Mouse (Mus musculus) skeletal muscle tissue, adult 2 months (tissue): Measurements from ENCODE around the gene Celsr2.

Experiments used
- DNase-seq: peaks from one replicate; pipeline ENCODE4 v3.0.0-alpha.2; 2012; ENCODE audit warnings: low read depth, low spot score

Celsr2 gene

DNA sequence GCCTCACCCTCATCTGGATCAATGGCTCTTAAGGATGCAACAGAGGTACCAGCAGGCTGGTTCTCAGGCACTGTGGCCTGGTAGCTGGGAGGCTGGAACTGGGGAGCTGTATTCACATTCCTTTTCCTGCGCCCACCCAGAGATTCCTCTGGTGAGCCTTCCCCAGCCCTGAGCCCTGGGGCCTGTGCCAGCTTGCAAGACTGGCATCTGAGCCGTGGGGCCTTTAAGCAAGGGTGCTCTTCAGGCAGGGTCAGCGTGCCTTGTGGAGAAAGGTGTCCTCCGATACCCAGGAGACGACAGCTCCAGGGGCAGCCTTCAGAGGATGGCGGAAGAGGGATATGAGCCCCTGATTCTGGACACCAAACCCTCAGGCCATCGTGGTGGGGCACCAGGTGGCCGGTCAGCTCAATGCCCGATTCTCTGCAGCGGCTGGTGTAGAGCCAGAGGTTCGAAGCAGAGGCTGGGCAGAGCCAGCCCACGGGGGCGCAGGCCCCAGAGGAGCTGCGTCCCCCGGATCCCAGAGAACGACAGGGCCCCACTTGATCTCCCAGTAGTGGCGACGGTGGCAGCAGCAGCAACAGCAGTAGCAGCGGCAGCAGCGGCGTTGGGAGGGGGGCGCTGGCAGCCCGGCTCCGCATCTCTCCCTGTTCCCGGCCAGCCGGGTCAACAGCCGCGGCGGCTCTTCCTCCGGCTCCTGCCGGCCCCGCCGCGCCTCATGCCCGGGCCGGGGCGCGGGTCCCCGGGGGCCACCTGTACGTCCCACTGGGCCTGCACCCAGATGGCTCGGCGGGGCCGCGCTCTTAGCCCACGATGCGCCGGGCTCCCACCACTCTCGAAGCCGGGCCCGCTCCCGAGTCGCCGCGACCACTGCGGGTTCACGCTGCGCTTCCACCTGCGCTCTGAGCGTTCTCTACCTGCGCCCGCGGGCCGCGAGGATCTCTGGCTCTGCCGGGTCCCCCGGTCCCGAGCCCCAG is at the start of gene Celsr2:
Celsr2 (minus strand) TSS at position 696 of the 974 bp plus-strand sequence.
- no peak for DNase-seq

DNA sequence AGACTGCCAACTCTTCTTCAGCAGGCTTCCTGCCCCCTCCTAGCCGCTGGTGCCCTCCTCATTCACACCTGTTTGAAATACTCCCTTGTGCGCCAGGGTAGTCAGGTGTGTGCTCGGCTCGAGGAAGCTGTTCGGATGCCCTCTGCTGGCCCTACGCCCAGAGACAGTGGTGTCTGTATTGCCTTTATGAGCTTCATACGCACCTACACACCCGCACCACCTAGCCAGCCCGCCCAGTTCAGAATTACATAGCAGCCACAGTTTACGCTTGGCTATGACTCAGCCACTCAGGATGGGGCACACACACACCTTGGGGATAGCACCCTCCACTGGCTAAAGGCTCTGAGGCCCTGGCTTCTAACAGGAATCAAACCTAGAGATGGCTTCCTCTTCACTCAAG is 43.5 kb upstream of the Celsr2 start:
- no peak for DNase-seq

DNA sequence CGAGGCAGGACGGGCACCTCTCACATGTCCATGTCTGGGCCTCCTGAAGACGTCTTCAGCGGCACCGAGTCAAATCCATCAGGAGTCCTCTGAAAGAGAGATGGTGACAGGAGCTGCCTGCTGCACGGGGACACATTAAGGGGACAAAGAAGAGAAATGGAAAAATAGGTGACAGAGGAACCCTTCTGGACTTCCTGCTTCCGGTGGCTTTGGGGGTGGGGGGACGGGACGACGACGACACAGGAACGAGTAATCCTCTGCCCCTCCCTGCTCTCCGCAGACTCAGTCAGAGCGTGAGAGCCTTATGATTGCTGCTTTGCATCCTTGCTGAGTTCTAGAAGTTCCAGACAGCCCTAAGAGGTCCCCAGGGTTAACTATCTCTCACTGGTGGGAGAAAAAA is 43.0 kb upstream of the Celsr2 start:
- DNase-seq = no peak

DNA sequence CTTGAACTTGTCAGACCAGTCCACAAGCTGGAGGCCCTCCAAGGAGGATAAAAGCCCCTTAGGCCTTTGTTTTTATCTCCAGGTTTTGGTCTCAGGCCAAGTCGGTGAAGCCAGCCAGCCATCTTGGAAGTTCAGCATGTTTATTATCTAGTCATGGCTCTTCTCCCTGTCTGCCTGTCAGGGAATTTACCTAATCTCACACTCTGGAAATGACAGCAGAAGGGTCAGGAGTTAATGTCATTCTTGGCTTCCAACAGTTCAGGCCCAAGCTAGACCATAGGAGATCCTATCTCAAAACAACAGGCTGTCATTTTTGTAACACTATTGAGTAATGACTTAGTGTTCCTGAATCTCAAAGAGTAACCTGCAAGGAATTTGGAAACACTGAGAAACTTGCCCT is 38.8 kb upstream of the Celsr2 start:
- no peak for DNase-seq

DNA sequence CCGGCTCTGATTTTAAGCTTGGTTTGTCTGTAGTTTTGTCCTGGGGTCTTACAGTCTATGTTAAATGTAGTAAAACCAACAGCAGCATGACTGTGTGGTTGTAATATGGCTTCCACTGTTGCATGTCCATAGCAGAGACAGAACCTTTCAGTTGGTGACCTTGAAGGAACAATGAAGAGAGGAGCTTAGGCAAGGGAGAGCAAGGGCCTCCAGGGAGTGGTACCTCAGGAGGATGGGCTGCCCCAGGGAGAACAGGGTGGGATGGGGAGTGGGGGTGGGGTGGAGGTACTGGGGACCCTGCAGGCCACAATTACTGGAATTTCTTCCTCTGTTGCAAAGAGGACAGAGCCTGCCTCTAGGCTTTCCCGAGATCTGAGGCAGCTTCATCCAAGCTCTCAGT is 36.6 kb upstream of the Celsr2 start:
- DNase-seq = no peak

DNA sequence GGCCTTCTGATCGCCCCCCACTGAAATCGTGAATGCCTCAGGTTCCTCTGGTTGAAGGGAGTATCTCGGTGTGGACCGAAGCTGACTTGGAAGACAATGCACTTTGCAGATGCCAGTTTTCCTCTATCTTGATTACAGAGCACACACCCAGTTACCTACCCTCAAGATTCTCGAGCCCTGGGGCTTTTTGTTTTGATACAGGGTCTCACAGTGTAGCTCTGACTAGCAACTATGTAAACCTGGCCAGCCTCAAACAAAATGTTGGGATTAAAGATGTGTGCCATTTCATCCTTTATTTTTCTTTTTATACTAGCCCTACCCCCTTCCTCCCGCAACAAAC is 30.0 kb upstream of the Celsr2 start:
- no peak for DNase-seq

DNA sequence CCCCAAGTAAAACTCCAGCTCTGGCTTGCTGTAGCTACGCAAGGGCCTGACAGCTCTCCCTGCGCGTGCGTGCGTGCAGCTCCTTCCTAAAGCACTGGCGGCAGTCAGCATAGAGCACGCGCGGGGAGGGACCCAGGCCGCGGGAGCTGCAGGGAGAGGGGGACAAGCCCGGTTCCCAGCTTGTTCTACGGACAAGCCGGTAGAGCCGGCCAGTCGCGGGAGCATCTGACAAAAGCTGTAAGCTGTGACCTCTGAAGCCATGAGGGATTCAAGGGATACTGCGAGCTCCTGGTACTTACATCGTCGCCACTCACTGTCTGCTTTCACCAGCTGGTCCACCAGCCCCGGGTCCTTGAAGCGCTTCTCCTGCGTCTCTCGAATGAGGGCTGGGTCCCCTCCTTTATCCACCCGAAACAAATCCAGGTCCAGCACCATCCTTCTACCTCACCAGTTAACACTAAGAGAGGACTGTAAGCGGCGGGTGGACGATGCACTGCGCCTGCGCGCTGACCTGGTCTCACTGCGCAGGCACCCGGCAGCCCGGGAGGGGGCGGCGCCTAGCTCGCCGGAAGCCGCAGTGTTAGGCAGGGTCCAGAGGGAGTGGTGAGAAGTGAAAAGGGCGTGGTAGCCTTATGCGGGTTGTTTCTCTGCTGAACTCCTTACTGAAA is 29.5 kb upstream of the Celsr2 start, which contains the start of gene Sars:
Sars (minus strand) TSS at position 512 of the 668 bp plus-strand sequence.
- DNase-seq = peak; percentile 92

DNA sequence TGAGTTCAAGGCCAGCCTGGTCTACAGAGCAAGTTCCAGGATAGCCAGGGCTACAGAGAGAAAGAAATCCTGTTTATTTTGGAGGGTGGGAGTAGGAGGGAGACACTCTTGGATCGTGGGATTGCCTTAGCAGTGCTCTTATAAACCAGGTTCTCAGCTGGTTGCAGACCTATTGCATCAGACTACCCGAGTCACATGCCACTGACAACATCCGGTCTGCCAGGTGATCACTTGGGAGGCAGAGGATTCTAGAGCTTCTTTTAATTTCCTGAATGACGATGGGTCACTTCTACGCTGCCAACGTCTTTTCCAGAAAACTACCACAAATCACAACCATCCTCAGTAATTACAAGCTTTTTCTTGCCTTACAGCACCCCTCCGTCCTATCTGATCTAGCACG is 28.7 kb upstream of the Celsr2 start:
- peak; percentile 73 for DNase-seq

DNA sequence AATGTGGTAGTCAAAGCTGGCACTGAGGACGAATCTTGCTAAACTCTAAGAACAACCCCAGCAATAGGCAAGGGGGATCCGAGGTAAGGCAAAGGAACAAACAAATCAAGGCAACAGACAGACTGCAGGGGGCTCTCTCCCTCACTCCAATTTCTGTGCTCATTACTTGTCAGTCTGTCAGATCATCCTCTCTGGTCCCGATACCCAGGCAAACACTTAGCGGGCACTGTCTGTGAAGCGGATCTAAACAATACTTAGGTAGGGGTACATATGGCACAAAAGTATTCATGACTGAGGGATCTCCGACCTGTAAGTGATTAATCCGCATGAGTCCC is 21.0 kb upstream of the Celsr2 start:
- no peak for DNase-seq

DNA sequence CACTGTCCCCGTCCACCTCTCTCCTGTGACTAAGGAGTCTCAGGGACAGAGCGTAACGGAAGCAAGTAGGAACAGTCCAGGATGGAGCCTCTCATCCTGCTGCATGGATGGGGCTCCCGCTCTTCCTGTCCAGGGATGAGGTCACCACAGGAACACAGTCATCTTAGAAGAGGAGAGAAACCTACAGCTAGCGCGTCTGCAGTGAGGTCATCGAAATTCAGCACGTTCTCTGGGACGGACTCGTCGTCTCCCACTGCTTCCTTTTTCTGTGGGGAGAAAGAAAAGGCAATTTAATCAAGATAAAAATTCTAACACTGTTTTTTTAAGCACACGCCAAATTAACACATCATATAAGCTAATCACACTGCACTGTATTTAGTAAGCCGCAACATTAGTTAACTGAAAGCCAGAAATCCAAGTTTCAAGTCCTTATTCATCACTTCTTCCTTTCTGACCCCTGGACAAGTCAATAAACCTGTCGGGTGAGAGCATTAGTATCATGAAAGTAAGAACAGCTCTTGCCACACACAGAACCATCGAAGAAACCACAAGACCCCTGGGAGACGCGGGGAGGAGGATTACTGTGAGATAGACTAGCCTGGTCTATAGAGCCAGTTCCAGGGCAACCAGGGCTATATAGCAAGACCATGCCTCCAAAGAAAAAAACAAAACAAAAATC is 20.5 kb upstream of the Celsr2 start:
- no peak for DNase-seq

DNA sequence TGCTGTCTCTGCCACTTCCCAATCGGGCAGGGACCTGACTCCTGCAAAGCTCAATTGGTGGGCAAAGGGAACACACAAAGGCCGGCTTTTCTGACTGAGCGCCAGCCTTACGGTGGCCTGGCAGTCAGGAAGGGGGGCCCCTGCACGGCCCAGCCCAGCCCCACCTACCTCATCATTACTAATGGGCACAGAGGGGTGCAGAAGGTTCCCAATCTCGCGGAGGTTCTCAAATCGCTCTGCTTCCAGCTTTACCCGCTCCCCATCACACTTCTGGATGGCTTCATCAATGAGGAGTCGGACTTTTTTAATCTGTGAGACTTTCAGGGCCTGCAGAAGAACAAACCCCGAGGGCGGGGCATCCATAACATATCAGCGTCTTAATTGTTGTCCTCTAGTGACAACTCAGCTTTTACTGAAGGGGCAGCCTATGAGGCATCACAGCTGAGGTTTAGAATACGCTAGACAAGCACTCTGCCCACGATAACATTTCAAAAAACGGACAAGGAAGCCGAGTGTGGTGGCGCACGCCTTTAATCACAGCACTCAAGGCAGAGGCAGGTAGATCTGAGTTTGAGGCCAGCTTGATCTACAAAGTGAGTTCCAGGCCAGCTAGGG is 18.6 kb upstream of the Celsr2 start:
- no peak for DNase-seq

DNA sequence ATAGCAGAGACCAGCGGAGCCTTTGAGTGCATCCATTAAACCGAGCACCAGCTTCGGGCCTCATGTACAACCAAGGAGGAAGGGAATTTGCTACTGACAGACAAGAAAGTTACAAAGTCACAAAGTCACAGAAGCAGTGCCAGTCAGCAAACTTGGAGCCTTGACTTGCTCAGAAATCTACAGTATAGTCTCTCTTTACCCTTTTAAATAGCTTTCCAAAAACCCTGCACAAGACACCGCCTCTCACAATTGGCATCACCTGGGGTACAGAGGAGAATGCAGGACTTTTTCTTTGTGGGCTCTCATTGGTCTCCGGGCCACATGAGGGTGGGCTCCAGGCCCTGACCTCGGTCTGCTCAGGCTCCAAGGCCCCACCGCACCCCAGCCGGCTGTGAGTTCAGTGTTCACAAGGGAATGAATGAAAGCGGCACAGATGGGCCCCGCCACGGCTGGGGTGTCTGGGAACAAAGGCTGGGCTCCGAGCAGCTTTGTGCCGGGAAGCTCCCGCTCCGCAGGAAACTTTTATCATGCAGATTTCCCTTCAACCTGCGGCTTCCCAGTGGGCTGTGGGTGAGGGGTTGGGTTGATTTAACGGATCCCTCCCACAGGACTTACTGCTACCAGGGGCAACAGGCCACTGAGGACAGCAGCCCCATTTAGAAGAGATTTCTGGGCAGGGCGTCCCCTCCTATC is 18.0 kb upstream of the Celsr2 start:
- no peak for DNase-seq

DNA sequence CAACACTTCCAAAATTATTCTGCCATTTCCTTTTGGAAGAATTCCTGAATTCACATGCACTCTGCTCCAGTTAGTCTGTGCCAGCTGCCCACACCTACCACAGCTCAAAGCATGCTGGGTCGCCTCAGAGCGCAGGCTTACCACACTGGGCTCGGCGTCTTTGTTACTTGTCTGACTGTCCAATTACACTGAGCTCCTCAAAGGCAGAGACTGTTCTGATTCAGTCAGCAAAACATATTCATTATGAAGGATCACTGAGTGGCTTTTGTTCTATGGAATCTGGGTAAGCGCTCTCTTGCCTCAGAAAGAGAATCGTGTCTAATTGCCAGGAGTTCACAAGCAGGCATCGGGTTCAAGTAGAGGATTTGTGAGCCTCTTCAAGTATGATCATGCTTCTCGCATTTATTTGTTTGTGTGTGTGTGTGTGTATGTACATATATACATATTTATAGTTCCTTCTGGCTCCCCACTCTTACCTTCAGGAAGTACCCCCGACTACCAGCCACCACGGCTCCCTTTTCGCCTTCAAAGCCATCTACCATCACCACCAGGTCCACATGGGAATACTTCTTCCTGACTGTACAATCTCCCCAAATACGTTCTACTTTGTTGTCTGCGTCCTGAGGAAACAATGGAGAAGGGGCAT is 17.3 kb upstream of the Celsr2 start:
- no peak for DNase-seq

DNA sequence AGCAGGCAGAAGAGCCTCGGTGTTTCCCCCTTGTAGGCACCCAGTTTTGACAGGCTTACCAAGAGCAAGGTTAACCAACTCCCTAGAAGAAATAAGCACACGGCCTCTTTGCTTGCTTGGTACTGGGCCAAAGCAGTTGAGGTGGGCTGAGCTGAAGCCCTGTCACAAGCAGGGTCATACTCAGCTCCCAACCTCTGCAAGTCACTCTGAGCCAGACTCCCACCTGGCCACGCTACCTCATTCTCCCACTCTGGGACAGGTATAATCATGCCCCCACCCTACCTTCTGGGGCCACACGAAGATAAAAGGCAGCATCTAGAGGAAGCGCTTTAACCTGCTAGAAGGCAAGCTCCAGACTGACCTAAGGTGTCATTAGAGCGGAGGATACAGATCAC is 10.3 kb upstream of the Celsr2 start:
- no peak for DNase-seq

DNA sequence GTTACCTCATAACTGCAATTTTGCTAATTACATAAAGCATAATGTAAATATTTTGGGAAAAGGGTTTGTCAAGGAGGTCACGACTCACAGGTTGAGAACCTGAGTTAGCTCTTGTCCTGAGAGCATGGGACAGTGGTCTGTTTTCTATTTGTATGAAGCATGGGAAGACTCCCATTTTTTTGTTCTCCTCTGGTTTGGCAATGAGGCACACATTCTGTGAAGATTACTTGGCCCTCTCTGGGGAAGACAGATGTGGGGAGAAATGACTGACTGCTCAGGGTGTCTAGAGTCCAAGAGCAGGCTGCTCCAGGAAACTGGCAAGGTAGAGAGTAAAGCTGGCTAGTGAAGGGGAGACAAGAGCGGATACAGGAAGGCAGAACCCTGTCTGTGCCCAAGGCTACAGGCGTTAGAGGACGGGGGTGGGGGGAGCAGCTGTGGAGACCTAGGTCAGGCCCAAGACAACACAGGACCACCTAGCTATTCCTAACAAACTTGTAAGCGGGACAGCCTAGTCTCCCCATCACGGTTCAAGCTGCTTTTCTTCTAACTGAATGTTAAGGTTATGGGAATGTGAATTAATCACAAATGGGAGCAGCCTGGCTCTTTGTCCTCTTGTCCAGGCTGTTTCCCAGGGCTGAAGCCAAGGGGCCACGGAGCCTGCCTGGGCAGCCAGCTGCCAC is 9.7 kb upstream of the Celsr2 start:
- DNase-seq = no peak

DNA sequence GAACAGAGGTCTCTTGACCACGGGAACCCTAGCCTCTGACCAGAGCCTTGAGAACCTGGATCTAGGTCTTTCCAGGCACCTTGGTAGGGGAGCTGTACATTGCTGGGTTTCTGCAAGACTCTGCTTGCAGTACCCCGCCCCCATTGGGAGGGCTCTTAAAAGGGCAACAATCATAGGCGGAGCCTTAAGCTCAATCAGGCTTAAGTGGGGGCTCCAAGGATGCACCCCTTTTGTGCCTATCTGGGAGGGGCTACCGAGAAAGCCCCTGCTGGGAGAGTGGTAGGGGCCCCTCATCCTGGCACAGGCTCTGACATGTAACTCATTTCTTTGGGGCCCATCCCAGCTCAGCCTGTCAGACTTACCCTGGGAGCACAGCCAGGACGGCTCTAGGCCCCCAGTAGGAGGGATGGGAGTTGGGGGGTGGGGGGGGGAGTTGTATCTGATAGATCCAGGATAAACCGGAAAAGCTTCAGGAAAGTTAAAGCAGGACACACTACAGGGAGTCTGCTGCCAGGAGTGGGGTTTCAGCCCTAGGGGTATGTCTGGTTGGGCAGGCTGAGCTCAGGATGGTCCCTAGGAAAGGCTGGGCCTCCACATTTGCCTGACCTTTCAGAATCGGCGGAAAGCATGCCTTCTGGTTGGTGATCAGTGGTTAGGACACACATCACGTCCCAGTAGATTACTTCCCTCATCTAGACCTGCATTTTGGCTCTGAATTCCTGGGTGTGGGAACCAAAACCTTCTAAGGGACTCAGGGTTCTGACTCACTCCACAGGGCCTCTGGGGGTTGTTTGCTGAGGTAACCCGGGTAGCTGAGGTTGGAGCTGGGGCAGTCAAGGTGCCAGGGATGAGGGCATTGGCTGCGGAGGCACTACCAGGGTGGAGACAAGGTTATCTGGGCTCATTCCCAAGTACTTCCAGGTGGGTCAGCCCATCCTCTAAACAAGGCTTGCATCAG is 8.8 kb upstream of the Celsr2 start:
- DNase-seq = no peak

DNA sequence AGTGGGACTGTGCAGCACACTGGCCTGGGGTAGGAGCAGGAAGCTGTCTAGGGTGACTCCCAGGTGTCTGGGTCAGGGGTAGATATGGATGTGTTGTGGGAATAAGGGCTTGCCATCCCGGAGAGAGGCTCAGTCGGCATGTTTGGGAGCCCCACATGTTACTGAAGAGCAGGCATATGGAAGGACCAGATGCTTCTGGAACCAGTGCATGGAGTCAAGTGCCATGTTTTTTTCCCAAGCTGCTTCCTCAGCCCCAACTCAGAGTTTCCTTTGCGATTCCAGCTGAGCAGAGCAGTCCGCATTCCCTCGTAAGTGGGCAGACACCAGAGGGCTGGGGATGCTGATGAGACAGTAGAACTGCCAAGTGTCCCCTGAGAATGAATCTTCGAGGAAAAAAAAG is 7.7 kb upstream of the Celsr2 start:
- no peak for DNase-seq

DNA sequence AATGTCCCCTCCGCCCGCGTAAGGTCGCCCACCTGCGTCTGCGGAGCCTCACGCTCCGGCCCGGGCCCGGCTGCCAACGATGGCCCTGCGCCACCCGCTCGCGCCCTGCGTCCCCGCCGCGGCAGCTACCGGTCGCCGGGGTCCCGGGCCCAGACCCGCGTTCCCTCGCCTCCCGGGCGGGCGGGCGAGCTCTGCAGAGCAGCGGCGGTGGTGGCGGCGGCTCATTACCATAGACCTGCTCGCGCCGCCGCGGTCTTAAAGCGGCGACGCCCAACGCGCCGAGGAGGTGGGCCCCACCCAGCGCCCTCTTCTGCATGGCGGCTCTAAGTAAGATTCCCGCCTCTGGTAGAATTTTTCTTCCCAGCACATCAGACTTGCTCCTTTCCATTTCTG is 475 bp upstream of the Celsr2 start:
- DNase-seq = peak; percentile 38

DNA sequence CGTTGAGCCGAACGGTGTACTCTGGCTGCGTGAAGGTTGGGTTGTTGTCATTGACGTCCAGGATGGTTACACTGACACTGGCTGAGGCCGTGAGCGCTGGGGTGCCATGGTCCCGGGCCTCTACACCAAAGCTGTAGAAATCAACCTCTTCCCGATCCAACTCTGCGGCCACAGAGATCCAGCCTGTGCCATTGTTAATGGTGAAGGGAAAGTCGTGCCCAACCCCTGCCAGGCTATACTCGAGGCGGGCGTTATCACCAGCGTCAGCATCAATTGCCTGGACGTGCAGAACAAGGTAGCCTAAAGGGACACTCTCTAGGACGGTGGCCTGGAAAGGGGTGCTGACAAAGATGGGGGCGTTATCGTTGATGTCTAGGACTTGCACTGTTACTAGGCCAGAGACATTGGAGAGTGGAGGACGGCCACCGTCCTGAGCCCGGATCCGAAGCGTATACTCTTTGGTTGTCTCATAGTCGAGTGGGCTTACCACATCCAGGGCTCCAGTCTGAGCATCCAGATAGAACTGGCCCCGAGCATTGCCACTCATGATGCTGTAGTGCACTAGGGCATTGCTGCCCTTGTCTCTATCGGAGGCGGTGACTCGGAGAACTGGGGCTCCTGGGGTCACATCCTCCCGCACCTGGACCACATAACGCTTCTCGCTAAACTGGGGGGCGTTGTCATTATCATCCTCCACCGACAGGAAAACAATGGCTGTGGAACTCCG is 1.6 kb downstream of the Celsr2 start:
- DNase-seq = no peak
